Mouse (Mus musculus) cerebellum, adult 2 months (tissue): Measurements from ENCODE around the gene Impg1.

Experiments used
- CTCF ChIP-seq: fragments of 200-500 bp; IDR thresholded peaks from 2 replicates; pipeline ENCODE4 v1.5.1; 2011; ENCODE audit warnings: low read depth, mild to moderate bottlenecking, control low read depth, low read length, moderate library complexity, borderline replicate concordance; ENCODE audit not compliant: insufficient read depth
- POLR2A ChIP-seq: fragments of 200-500 bp; IDR thresholded peaks from 2 replicates; pipeline ENCODE4 v1.6.1; 2011; ENCODE audit warnings: low read length, control low read depth, borderline replicate concordance; ENCODE audit not compliant: insufficient read depth

DNA sequence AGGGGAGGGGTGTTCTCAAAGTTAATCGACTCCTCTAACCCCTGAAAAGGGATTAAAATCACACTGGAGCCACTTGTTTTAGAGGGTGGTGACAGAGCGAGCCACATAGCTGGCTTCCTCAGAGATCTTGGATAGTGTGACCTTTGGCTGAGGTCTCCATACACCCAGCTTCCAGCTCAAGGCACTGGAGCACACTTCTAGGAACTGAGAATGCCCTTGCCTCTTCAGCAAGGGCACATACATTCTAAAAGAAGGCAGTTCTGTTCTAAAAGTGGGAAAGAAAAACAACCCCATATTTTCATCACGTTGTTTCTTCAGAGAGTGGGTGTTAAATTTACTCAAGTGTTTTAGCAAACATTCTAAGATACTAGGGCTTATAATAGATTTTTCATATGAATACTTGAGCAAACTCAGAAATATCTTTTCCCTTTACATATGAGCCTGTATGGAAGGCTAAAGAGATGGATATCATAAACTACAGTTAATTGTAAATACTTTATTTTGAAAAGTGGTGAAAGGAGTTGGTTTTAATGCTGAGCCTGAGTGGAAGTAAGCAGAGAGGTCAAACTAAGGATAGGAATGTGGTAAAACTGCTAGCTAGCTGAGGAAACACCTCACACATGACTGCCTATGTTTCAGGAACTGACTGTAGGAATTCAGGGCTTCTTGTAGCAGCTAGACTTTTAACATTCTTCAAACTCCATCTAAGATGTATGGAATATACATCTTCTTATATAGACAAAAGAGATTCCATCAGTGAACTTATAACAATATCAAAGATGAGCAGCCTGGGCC, 14.6 kb downstream of the Impg1 start:
- TF ChIP-seq CTCF (no peak), POLR2A (no peak)
